In the genomic region with DNA sequence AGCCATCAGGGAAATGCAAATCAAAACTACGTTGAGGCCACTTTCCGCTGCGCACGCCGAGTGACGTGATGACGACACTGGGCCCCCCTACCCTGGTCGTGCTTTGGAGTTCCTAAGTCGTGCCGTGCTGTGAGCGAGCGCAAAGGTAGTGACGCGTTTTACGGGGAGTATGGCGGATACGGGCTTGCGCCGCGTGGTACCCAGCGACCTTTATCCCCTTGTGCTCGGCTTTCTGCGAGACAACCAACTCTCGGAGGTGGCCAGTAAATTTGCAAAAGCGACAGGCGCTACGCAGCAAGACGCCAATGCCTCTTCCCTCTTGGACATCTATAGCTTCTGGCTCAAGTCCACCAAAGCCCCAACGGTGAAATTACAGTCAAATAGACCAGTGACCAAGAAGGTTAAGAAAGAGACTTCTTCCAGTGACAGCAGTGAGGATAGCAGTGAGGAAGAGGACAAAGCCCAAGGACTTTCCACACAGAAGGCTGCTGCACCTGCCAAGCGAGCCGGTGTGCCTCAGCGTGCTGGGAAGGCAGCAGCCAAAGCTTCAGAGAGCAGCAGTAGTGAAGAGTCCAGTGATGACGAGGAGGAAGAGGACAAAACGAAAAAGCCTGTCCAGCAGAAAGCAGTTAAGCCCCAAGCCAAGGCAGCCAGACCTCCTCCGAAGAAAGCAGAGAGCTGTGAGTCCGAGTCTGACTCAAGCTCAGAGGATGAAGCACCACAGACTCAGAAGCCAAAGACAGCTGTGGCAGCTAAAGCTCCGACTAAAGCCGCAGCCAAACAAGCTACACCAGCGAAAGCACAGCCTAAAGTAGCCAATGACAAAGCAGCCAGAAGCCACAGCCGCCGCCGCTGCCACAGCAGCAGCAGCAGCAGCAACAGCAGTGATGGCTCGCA, we compare ENCODE assay signal across 8 mouse cellular contexts.
DNase-seq lines count a peak whose midpoint lies in the region; ATAC-seq and TF ChIP-seq lines count a peak whose summit lies in the region.

No protein-coding gene starts in this region.

- TF ChIP-seq POLR2A in myocyte (IDR thresholded peaks at IDR 0.05; ENCODE audit: insufficient read length, low read depth) = no peak

- no peak overlapping the region for H3K27ac ChIP-seq in limb, embryonic 13.5 days

- ATAC-seq in inflammation-experienced regulatory T-cells, adult 6 months = peak; percentile 90
- peak; percentile 81; the same call in 1 of the 2 replicates for ATAC-seq in limb, embryonic 13.5 days (ENCODE audit: low FRiP score, low read depth)

- peak overlapping the region; percentile 69 for H3K4me2 ChIP-seq in limb, embryonic 13.5 days (replicated peaks)
- H3K4me2 ChIP-seq in myocyte (ENCODE audit: low read depth) = peak overlapping the region; percentile 60

- H3K27me3 ChIP-seq in limb, embryonic 13.5 days = no peaks in the 10 kb centered on the region
- no peaks in the 10 kb centered on the region for H3K27me3 ChIP-seq in myocyte (ENCODE audit: control insufficient read depth, insufficient read depth, insufficient read length)

- peak overlapping the region; percentile 47 for H3K4me3 ChIP-seq in limb, embryonic 13.5 days
- H3K4me3 ChIP-seq in myocyte = no peak overlapping the region

- peak; percentile 33 for DNase-seq in layer of hippocampus, adult 11-12 months (ENCODE audit: low spot score)
- no peak for DNase-seq in layer of hippocampus, adult 9-10 months (ENCODE audit: low spot score)
- peak; percentile 78 to 81 for DNase-seq in cerebellum, postnatal 10 days
- DNase-seq in frontal cortex, postnatal 14 days (ENCODE audit: low spot score in 2 of 2) = peak; percentile 28 to 43
- DNase-seq in testis, postnatal 14 days (ENCODE audit: low spot score) = peak; percentile 2

- H3K4me1 ChIP-seq in limb, embryonic 13.5 days = no peaks in the 10 kb centered on the region

- no peaks in the 10 kb centered on the region for H3K79me2 ChIP-seq in myocyte (ENCODE audit: control insufficient read depth, insufficient read depth)

- 18% methylated on average over 43 of the region's 43 CpGs for WGBS in limb, embryonic 13.5 days

- peak overlapping the region; percentile 51 for H3K9ac ChIP-seq in limb, embryonic 13.5 days

- no peaks in the 10 kb centered on the region for H3K9me3 ChIP-seq in limb, embryonic 13.5 days

- H3K36me3 ChIP-seq in limb, embryonic 13.5 days = no peaks in the 10 kb centered on the region
- H3K36me3 ChIP-seq in myocyte (ENCODE audit: control insufficient read depth, insufficient read depth) = no peaks in the 10 kb centered on the region

- H3ac ChIP-seq in myocyte (ENCODE audit: control insufficient read depth, insufficient read length) = no peak overlapping the region

TF ChIP-seq in myocyte, 11 proteins besides CTCF, POLR2A, EP300 and RAD21:
- TF ChIP-seq USF1 (IDR thresholded peaks at IDR 0.05; ENCODE audit: low read depth) (no peak), SRF (IDR thresholded peaks at IDR 0.05; ENCODE audit: control insufficient read depth, insufficient read length, low read depth) (no peak), TCF3 (IDR thresholded peaks at IDR 0.05; ENCODE audit: insufficient read length, low read depth) (no peak)
